Mouse (Mus musculus): ENCODE results near the gene Ambra1.

- TF ChIP-seq MAFK (IDR thresholded peaks at IDR 0.05; ENCODE audit: insufficient read depth, low read depth, low read length) (no peak), ZNF384 (IDR thresholded peaks at IDR 0.05; ENCODE audit: low read depth, low read length) (no peak), ZC3H11A (IDR thresholded peaks at IDR 0.05; ENCODE audit: borderline replicate concordance, low read depth, low read length) (no peak), HCFC1 (IDR thresholded peaks at IDR 0.05; ENCODE audit: borderline replicate concordance, insufficient read depth, low read length) (no peak), CHD2 (IDR thresholded peaks at IDR 0.05; ENCODE audit: low read depth, low read length) (no peak)
These were observed 9.7 kb downstream of the Ambra1 start for GRCm38 (mm10) chr2:91739586-91739985.

Measured in ES-E14 (cell line).